Mouse (Mus musculus): ENCODE measurements around the gene Krt81. TPM values are rescaled to one million over a fixed set of nuclear protein-coding genes. Genes with fewer than 3 reads are reported as not detected.

Gene Krt81
- polyA plus RNA-seq, 1 experiment from 2014 or later: not detected

DNA sequence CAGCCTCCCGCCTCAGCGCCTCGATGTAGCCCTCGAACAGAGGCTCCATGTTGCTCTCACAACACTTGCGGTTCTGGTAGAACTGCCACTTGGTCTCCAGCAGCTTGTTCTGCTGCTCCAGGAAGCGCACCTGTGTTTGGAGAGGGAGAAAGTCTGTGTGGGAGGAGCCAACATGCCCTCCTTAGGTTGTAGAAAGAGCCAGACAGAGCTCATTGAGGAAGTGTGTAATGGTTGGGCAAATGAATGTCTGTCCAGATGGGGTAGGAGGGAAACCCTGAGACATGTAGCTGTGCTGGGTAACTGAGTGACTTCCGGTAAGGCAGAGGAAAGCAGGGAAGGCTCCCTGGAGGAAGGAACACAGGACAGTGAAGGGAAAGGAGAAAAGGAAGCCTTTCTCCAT is 26.9 kb downstream of the Krt81 start:
- Histone ChIP-seq H3K36me3 (ENCODE audit: control insufficient read depth, insufficient read depth) (no peaks in the 10 kb centered on the region), H3K9me3 (replicated peaks; ENCODE audit: control insufficient read depth, low read length) (no peaks in the 10 kb centered on the region), H3K4me3 (ENCODE audit: low read length) (no peak overlapping the region), H3K4me2 (ENCODE audit: low read depth, low read length) (no peak overlapping the region), H3K27me3 (ENCODE audit: control insufficient read depth, insufficient read depth, low read length) (peaks cover 30% of the 10 kb centered on the region), H3K9ac (ENCODE audit: low read length) (no peak overlapping the region), H3K4me1 (ENCODE audit: control insufficient read depth, insufficient read depth, low read length) (no peaks in the 10 kb centered on the region), H3K27ac (ENCODE audit: low read length) (no peak overlapping the region)
- ATAC-seq (replicated peaks; ENCODE audit: extremely low read depth, insufficient read depth, low FRiP score): no peak
- WGBS: 74% methylated on average over 7 of the region's 7 CpGs

DNA sequence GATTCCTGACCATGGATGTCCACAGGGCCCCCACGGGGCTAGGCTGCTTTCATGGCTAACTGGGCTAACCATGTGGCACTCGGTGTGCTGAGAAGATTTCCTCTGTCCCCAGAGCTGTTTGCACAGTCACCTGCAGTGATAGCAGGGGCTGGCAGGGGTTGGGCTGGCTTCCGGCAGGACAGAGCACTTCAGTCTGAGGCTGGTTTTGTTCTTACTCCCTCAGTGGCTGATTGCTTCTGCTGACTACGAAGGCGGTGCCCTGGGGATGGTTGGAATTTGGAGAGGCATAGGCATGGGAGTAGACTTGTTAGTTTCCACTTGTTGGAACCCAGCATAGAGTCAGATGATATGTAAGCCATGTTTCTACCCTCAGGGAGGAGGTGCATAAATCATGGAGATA is 38.6 kb downstream of the Krt81 start:
- no peak overlapping the region for H3K27ac ChIP-seq (ENCODE audit: low read length)
- WGBS: 20% methylated on average over 5 of the region's 5 CpGs
- no peak for ATAC-seq (replicated peaks; ENCODE audit: extremely low read depth, insufficient read depth, low FRiP score)

DNA sequence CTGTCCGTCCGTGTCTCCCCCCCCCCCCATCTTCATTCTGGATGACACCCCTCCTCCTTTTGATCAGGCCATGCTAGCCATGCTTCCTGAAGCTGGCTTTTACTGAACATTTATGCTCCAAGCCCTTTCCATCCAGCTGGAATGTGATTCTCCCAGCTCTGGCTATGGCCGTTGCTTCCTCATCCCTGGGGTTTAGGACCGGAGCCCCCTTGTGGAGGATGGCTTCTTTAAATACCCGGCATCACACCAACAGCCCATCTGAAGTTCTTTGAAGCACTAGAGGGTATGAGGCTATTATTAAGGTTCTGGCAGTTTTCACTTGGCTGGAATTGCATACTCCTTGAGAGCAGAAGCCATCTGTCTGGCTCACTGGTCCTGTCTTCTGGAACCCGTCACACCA is 42.6 kb downstream of the Krt81 start:
- whole genome bisulfite sequencing: 56% methylated on average over 6 of the region's 6 CpGs
- Histone ChIP-seq H3K9me3 (replicated peaks; ENCODE audit: control insufficient read depth, low read length) (no peaks in the 10 kb centered on the region), H3K4me3 (ENCODE audit: low read length) (no peak overlapping the region), H3K27ac (ENCODE audit: low read length) (no peak overlapping the region), H3K27me3 (ENCODE audit: control insufficient read depth, insufficient read depth, low read length) (no peaks in the 10 kb centered on the region), H3K4me2 (ENCODE audit: low read depth, low read length) (no peak overlapping the region), H3K36me3 (ENCODE audit: control insufficient read depth, insufficient read depth) (no peaks in the 10 kb centered on the region), H3K9ac (ENCODE audit: low read length) (no peak overlapping the region), H3K4me1 (ENCODE audit: control insufficient read depth, insufficient read depth, low read length) (no peaks in the 10 kb centered on the region)
- no peak for ATAC-seq (replicated peaks; ENCODE audit: extremely low read depth, insufficient read depth, low FRiP score)

More for the DNA sequence above, 38.6 kb downstream of the Krt81 start:
- Histone ChIP-seq H3K4me1 (ENCODE audit: control insufficient read depth, insufficient read depth, low read length) (no peaks in the 10 kb centered on the region), H3K9ac (ENCODE audit: low read length) (no peak overlapping the region), H3K4me2 (ENCODE audit: low read depth, low read length) (no peak overlapping the region), H3K9me3 (replicated peaks; ENCODE audit: control insufficient read depth, low read length) (no peaks in the 10 kb centered on the region), H3K36me3 (ENCODE audit: control insufficient read depth, insufficient read depth) (no peaks in the 10 kb centered on the region), H3K27me3 (ENCODE audit: control insufficient read depth, insufficient read depth, low read length) (no peaks in the 10 kb centered on the region), H3K4me3 (ENCODE audit: low read length) (no peak overlapping the region)

DNA sequence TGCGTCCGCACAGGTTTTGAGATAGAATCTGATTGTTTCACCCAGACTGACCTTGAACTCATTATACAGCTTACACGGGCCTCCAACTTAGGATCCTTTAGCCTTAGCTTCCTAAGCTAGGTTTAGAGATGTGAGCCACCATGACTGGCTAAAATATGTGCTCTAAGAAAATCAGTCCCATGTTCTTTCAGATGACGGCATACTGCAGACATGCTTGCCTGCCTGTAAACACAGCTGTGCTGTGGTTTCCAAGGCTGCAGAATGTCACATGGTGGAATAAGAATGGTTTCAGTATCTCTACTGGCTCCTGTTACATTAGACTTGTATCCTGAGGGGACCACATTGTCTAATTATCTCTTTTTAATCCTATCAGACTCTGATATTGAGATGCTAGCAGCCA is 44.6 kb downstream of the Krt81 start:
- Histone ChIP-seq H3K9ac (ENCODE audit: low read length) (no peak overlapping the region), H3K27ac (ENCODE audit: low read length) (no peak overlapping the region), H3K4me3 (ENCODE audit: low read length) (no peak overlapping the region), H3K4me1 (ENCODE audit: control insufficient read depth, insufficient read depth, low read length) (no peaks in the 10 kb centered on the region), H3K27me3 (ENCODE audit: control insufficient read depth, insufficient read depth, low read length) (no peaks in the 10 kb centered on the region), H3K9me3 (replicated peaks; ENCODE audit: control insufficient read depth, low read length) (no peaks in the 10 kb centered on the region), H3K36me3 (ENCODE audit: control insufficient read depth, insufficient read depth) (no peaks in the 10 kb centered on the region), H3K4me2 (ENCODE audit: low read depth, low read length) (no peak overlapping the region)
- WGBS: 69% methylated on average over 4 of the region's 4 CpGs
- no peak for ATAC-seq (replicated peaks; ENCODE audit: extremely low read depth, insufficient read depth, low FRiP score)

DNA sequence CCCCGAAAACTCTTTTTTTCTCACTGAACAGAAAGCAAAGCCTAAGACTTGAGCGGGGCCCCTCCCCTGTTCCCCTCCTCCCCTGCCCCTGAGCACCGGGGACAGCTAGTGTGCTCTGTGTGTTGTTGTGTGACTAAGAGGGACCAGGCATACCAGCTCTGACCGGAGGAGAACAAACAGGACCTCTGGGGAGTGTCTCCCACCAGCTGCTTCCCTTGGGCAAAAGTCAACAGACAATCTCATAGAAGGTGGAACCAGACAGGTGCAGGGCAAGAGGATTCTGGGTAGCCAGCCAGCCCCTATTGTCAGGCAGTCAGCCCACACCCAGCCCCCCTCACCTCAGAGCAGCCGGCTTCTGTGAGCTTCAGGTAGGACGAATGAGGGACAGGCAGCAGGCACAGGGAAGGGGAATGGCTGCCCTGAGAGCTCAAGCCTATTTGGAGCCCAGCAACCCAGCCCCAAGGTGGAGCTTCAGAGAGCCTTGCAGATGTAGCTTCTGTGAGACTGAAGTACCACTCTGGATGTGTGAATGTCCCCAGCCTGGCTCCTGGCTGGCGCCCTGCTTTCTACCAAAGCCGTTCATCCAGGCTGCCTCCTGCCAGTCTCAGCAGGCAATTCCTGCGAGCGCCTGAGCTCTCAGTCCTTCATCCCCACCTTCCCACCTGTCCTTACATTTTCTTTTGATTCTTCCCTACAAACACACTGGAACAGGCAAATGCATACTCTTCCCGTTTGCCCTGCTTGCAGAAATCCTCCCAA is 48.6 kb downstream of the Krt81 start:
- Histone ChIP-seq H3K9ac (ENCODE audit: low read length) (no peak overlapping the region), H3K4me1 (ENCODE audit: control insufficient read depth, insufficient read depth, low read length) (0 out of 2 replicates have a peak, but pooled peaks cover 3% of the 10 kb centered on the region), H3K27ac (ENCODE audit: low read length) (no peak overlapping the region), H3K4me3 (ENCODE audit: low read length) (no peak overlapping the region), H3K27me3 (ENCODE audit: control insufficient read depth, insufficient read depth, low read length) (peaks cover 23% of the 10 kb centered on the region), H3K9me3 (replicated peaks; ENCODE audit: control insufficient read depth, low read length) (no peaks in the 10 kb centered on the region), H3K36me3 (ENCODE audit: control insufficient read depth, insufficient read depth) (no peaks in the 10 kb centered on the region), H3K4me2 (ENCODE audit: low read depth, low read length) (no peak overlapping the region)
- 50% methylated on average over 11 of the region's 11 CpGs for WGBS
- no peak for ATAC-seq (replicated peaks; ENCODE audit: extremely low read depth, insufficient read depth, low FRiP score)

DNA sequence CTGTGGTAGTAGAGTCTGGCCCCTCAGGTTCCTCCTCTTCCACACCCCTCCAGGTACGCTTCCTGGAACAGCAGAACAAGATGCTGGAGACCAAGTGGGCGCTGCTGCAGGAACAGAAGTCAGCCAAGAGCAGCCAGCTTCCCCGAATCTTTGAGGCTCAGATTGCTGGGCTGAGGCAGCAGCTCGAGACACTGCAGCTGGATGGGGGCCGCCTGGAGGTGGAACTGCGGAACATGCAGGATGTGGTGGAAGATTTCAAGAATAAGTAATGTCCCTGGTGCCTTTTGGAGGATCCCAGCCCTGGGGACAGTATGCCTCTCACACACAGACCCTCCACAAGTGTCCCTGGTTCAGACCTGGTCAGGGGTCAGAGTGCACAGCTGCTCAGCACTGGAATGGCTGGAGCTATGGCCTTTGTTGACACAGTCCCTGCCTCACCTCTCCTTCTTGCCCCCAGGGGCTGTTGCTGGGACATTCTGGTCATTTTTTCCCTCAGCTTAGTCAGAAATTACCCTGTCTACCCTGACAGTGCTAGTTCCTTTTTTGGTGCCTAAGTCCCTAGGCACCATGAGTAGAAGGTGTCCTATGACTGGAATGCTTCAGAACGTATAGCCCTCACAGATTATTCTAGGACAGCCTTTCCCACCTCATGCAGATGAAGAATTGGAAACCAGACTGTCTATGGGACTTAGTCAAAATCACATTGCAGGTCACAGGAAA is 49.5 kb downstream of the Krt81 start:
- Histone ChIP-seq H3K27ac (ENCODE audit: low read length) (no peak overlapping the region), H3K4me1 (ENCODE audit: control insufficient read depth, insufficient read depth, low read length) (0 out of 2 replicates have a peak, but pooled peaks cover 3% of the 10 kb centered on the region), H3K4me3 (ENCODE audit: low read length) (no peak overlapping the region), H3K27me3 (ENCODE audit: control insufficient read depth, insufficient read depth, low read length) (peaks cover 23% of the 10 kb centered on the region), H3K9ac (ENCODE audit: low read length) (no peak overlapping the region), H3K4me2 (ENCODE audit: low read depth, low read length) (no peak overlapping the region), H3K36me3 (ENCODE audit: control insufficient read depth, insufficient read depth) (no peaks in the 10 kb centered on the region), H3K9me3 (replicated peaks; ENCODE audit: control insufficient read depth, low read length) (no peaks in the 10 kb centered on the region)
- 43% methylated on average over 7 of the region's 7 CpGs for WGBS
- ATAC-seq (replicated peaks; ENCODE audit: extremely low read depth, insufficient read depth, low FRiP score): no peak

DNA sequence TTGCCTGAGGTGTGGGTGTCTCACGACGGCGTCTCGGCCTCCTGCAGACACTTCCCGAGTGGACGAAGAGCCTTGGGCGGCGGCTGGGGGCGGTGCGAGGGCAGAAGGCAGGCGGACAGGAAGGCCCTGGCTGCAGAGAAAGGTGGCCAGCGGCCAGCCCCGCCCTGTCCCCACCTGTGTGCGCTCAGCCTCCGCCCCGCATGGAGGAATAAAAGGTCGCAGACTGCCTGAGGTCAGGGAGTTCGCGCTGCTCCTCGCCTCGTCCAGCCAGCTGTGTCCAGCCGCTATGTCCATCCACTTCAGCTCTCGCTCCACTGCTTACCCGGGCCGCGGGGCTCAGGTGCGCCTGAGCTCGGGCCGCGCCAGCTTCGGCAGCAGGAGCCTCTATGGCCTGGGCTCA is 51.4 kb downstream of the Krt81 start:
- Histone ChIP-seq H3K4me1 (ENCODE audit: control insufficient read depth, insufficient read depth, low read length) (0 out of 2 replicates have a peak, but pooled peaks cover 3% of the 10 kb centered on the region), H3K4me3 (ENCODE audit: low read length) (peak overlapping the region; percentile 17), H3K9me3 (replicated peaks; ENCODE audit: control insufficient read depth, low read length) (no peaks in the 10 kb centered on the region), H3K36me3 (ENCODE audit: control insufficient read depth, insufficient read depth) (no peaks in the 10 kb centered on the region), H3K27ac (ENCODE audit: low read length) (no peak overlapping the region), H3K9ac (ENCODE audit: low read length) (no peak overlapping the region), H3K4me2 (ENCODE audit: low read depth, low read length) (no peak overlapping the region), H3K27me3 (ENCODE audit: control insufficient read depth, insufficient read depth, low read length) (peaks cover 23% of the 10 kb centered on the region)
- ATAC-seq (replicated peaks; ENCODE audit: extremely low read depth, insufficient read depth, low FRiP score): no peak
- 30% methylated on average over 31 of the region's 31 CpGs for WGBS

DNA sequence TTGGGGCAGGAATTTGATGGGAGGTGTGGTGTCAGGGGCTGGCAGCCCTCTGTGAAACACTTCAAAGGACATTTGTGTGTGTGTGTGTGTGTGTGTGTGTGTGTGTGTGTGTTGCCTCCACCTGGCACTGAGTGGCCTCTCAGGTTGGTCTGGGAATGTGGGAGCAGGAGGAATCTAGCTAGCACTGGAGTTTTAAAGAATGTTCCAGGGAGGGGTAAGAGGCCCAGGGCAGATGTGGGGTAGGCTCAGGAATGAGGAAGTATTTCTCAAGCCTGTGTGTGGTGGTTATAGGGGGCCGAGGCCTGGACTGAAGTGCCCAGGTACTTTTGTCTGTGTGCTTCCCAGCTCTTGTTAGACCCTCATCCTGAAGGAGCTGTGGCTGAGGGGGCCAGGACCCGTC is 52.8 kb downstream of the Krt81 start, which contains the start of gene Krt7:
Krt7 (plus strand) TSS at position 269 of the 400 bp plus-strand sequence.
- Histone ChIP-seq H3K4me2 (ENCODE audit: low read depth, low read length) (0 out of 2 replicates have a peak within 1 kb of the TSS, but pooled peaks have one; percentile 6), H3K4me1 (ENCODE audit: control insufficient read depth, insufficient read depth, low read length) (0 out of 2 replicates have a peak, but pooled peaks cover 3% of the 10 kb centered on the region), H3K9ac (ENCODE audit: low read length) (no peak within 1 kb of the TSS), H3K9me3 (replicated peaks; ENCODE audit: control insufficient read depth, low read length) (no peaks in the 10 kb centered on the region), H3K27me3 (ENCODE audit: control insufficient read depth, insufficient read depth, low read length) (peaks cover 23% of the 10 kb centered on the region), H3K36me3 (ENCODE audit: control insufficient read depth, insufficient read depth) (no peaks in the 10 kb centered on the region), H3K4me3 (ENCODE audit: low read length) (no peak within 1 kb of the TSS; the same call in 1 of the 2 replicates), H3K27ac (ENCODE audit: low read length) (0 out of 2 replicates have a peak within 1 kb of the TSS, but pooled peaks have one; percentile 4)
- WGBS: 34% methylated on average over 2 of the region's 2 CpGs
- no peak for ATAC-seq (replicated peaks; ENCODE audit: extremely low read depth, insufficient read depth, low FRiP score)

All from heart, embryonic 16.5 days (tissue).